Mouse (Mus musculus): ENCODE results near the gene Tenm3.

DNA sequence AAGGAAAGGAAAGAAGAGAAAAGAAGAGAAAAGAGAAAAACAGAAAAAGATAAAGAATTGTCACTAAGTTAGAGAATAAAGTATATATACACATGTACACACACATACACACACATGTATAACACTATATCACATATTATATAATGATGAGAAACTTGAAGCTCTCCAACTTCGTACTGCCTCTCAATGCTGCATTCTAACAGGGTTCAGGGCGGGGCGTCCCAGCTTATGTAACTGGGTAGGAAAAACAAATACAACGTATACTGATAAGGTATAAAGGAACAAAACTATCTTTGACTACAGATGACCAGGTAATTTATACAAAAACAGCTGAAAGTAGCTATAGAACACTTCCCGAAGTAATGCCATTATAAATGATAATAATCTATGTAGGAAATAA, 22.2 kb upstream of the Tenm3 start:
- TF ChIP-seq CTCF (IDR thresholded peaks at IDR 0.05; ENCODE audit: low read depth) (no peak), EP300 (IDR thresholded peaks at IDR 0.05; ENCODE audit: low read depth) (no peak)

All from liver, postnatal 0 days (tissue).